Mouse (Mus musculus) gastrocnemius, adult 18-20 months (tissue): ENCODE measurements at regions not wholly inside any gene's neighbourhood (a gene's known extent, or its start where the extent isn't known, plus 50 kb on each side); places are given as distances from the start of the nearest gene placed in this dataset.
"Not testable (repeated sequence)": the region's sequence is repeated elsewhere in the genome, so short reads cannot be mapped to it uniquely, and the experiment has no call there.

Experiments
- DNase-seq: peaks from one replicate; pipeline ENCODE4 v3.0.0; 2021; ENCODE audit warnings: low spot score

DNA sequence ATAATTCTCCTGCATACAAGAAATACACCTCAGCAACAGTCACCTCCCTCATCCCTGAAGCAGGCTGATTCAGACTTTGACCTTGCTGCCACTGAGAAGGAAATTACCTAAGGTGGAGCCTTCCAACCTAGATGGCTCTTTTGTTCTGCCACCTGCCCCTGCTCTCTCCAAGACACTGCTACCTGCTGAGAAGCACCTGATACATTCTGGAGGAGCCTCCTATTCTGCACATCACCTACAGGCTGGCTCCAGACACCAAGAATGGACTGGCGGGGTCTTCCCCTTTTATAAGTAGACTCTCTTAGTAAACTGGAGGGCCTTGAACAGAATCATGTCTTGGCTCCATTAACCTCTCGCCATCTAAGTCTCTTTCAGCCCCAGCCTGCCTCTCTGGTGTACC is 1149.5 kb upstream of the 2610301B20Rik start:
- DNase-seq, result not testable (repeated sequence)

DNA sequence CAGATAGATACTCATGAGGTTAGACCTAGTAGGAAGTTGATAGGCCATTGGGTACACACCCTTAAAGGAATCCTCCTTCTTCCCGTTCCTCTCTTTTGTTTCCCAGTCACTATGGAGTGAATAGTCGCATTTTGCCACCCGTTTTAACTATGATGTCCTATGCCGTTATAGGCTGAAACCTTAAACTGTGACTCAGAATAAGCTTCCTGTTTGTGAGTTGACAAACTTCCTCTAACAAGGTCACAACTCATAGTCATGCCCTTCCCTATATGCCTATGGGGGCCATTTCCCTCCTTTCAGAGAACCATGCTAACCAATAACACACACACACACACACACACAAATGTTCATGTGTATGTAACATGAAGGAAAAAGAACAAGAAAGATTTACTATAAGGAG is 1136.6 kb upstream of the 2610301B20Rik start:
- no peak for DNase-seq

DNA sequence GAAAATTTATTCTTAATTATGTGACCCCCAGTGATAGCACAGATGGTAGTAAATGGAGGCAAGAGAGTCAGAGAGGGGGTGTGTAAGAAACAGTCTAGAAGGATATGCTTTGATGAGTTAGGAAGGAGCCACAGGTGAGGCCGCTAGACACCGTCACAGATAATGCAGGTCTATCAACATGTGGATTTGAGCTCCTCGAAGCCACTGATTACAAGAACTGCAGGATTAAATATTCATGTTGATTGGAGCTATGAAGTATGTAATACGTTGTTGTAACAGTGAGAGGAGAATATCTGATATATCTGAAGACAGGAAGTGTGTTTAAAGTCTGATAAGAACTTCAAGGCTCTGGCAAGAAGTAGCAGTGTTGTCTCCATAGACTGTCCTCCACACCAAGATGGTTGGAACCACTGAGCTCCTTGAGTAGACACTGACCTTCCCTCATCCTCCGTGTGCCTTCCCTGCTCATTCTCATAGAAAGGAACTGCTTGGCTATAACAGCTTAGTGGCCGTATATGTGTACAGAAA is 1126.8 kb upstream of the 2610301B20Rik start:
- no peak for DNase-seq

DNA sequence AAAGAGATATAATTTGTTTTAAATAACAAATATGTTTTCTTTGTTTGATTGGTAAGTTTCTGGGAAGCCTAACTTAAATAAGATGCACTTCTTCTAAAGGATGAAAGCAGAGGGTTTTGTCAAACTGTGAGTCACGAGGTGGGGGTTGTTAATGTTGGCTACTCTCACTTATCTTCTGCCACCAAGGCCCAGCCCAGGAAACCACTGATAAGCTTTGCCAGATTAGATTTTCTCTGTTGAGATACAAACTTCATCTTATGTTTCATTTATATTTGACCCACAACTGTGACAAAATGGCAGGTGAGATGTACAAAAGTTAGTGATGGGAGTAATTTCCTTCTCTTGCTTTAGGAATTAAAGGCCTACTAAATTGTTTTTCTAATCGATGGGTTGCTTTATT is 1126.2 kb upstream of the 2610301B20Rik start:
- DNase-seq, result no peak

DNA sequence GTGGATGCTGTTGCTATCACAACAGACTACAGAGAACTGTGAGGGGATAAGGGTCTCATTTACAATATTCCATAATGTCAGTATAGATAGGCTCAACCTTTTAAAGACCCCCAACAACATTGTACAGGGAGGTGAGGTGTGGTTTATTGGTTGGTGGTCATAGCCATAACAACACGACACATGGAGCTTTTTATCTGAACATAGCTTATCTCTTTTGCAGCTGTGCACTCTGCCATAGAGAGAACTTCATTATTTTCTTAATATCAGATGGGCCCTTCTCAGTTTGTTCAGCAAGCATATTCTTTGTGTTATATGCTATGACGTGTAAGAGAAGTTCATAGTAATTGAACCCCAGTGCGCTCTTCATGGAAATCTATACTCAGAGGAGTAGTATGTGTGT is 1124.4 kb upstream of the 2610301B20Rik start:
- no peak for DNase-seq

DNA sequence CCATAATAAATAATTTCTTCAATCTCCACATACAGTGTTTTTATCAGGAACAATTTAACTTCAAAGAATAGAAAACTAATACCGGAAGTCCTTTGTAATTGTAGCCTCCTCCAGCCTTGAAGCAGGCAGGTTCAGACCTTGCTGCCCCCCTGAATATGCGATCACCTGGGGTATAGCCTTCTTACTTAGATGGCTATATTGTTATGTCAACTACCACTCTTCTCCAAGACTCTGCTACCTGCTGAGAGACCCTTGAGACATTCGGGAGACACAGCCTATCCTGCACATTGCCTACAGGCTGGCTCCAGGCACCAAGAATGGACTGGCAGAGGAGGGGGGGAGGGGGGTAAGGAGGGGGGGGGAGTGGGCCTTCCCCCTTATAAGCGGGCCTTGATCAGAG is 1123.9 kb upstream of the 2610301B20Rik start:
- no peak for DNase-seq

DNA sequence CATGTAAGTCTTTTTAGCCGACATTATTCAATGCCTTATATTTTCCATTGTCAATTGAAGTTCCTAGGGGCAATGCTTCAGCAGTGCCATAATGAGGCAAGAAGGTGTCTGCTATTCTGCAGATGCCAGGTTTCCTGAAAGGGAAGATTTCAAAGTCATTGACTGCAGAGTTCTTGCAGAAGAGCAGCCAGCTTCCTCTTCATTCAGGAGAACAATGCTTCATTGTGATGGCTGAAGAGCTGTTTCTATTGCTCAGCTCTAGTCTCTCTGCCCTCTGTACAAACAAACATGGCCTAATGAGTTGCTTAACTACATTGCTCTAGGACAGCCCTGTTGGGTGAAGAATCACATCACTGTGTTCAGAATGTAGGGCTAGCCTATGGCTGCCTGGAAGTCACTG is 1111.0 kb upstream of the 2610301B20Rik start:
- DNase-seq, result no peak

DNA sequence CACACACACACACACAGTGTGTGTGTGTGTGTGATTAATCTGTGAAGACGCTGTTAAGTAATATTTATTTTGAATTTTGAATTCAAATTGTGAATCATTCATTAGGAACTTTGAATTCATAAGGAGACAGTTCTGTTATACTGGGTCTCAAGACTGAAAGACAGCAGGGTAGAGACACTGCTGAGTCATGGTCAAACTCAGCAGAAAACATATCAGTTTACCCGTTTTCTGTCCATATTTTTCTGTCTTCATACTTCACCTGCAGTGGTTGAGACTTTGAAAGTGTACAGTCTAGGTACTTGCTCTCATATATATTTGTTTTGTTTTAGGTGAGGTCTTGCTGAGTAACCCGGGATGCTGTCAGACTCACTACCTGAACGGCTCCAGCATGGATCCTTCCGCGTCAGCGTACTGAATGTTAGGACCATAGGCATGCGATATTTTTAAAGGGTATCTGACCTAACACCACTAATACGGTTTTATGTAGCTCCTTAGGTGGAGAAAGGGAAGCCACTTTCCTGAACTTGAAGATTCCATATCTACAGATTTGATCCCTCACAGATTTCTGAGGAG is 1104.6 kb upstream of the 2610301B20Rik start:
- DNase-seq, result no peak

DNA sequence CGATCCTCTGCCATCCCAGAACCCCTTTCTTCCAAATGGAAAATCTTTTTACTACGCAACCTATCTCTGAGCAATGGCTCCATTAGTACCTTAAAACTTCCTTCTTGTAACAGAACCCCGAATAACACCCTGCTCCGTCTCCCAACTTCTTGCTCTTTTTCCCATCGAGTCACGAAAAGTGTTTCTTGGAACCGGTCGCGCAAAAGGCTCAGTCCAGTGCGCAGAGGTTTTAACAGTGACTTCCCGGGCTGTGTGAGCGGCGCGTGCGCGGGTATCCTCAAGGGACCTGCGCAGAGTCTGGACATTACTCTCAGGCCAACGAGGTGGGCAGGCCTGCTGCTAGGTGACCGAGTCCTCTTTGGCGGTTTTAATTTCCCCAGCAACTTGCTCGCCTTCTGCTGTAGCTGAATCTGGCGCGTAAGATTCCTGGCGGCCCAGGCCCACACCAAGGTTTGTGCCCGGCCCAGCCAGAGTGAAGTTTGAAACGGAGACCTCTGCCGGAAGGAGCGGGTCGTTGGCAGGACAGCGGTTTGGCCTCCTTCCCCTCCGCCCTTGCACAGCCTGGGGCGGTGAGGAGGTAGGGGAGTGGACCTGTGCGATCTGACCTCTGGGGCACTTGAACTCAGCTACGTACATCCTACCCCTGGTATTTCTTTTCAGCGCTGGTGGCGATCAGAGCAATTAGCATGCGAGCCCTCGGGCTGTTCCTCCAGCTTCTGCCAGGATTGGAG is 1103.8 kb upstream of the 2610301B20Rik start:
- peak; percentile 50 for DNase-seq

DNA sequence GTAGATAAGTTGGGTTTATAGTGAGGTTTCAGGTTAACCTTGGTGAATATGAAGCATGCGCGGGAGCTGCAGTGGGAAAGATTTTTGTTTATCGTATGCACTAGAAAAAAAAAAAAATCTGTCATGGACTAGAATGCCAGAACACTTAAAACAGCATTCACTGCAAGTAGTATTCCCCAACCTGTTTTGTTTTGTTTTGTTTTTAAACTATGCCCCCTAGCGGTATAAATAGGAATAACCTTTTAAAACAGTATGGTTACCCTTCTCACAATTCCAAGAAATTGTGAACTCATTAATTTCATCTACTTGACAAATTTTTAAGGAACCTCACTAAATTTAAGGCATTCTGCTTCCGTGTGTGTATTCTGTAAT is 1103.2 kb upstream of the 2610301B20Rik start:
- peak; percentile 9 for DNase-seq

DNA sequence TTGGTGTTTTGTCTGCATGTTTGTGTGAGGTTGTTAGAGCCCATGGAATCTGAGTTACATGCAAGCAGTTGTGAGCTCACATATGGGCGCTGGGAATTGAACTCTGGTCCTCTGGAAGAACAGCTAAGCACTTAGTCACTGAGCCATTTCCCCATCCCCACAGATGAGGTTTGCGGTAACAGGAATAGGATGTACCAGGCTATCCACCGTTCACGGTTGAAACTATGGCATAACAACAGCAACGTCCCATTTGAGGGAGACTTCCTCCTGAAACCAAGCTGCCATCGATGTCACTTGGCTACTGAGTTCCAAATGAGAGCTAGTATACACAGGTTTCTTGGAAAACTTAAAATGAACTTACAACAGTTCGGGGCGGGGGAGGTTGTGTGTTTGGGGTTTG is 1095.9 kb upstream of the 2610301B20Rik start:
- no peak for DNase-seq

DNA sequence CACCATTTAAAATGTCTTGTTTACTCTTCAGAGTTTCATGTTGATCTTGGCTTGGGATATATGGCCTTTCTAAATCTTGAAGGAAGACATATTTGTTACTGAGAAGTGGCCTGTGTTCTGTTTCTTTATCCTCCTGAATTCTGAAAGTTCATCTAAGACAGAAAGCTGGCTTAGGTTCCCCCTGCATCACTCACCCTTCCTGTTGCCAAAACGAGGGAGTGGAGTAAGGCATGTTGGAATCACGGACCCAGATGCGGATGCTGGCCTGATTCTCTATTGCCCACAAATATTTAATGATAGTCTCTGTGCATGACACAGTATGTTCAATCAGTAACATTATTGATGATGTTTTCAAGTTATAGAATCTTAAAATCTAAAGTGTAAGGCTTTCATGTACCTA is 1094.7 kb upstream of the 2610301B20Rik start:
- no peak for DNase-seq

DNA sequence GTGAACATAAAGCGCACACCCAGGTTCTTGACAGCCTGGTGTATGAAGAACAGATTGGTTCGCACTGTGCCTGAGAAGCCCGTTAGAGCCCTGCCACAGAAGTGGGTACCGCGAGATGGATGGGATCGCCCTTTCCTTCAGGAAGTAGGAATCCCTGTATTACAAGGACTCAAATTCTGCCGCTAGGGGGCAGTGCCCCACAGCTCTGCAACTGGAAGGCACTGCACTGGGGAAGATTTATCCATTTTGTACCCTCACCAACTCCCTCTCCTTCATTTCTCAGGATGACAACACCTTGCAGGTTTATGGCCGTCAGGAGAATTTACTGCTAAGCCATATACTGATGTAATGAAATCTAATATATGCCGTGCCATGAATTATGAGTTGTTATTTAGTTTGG is 1094.1 kb upstream of the 2610301B20Rik start:
- DNase-seq, result peak; percentile 60

DNA sequence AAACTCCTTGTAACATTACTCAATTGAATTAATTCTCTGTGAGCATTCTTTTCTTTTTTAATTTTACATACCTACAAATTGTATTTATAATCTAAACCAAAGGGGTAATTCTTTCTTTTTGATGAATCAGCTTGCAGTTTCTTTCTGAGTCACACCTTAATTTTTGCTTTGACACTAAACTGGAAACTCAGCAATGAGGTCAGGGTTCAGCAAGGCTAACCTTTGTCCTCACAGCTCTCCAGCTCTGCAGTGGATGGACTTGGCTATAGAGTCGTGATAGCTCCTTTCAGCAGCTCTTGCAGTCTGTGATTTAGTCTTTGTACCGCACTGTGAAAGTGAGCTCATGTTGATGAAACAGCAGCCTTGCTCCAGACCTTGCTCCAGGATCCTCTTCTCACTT is 1093.0 kb upstream of the 2610301B20Rik start:
- DNase-seq, result no peak

DNA sequence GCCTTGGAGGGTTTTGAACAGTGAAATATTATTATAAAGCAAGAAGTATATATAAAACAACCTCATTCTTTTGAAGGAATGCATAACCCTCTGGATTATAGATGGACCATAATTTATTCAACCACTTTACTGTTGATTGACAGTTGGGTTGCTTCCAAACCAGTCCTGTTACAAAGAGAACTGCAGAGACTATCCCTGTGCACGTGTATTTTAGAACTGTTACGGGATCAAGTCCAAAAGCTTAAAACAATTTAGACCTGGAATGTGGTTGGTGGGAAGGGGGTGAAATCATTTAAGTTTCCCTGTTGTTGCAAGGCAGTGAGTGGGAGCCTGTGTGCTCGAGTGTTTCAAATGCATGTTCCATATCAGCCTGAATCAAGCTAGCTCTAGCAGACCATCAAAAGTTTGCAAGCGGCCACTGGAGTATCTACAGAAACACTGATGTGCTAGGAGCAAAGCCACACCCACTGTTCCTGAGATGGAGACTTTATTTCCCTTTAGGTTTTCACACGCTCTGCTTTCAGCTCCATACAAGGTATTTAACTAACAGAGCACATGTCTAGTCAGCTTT is 1086.4 kb upstream of the 2610301B20Rik start:
- no peak for DNase-seq

DNA sequence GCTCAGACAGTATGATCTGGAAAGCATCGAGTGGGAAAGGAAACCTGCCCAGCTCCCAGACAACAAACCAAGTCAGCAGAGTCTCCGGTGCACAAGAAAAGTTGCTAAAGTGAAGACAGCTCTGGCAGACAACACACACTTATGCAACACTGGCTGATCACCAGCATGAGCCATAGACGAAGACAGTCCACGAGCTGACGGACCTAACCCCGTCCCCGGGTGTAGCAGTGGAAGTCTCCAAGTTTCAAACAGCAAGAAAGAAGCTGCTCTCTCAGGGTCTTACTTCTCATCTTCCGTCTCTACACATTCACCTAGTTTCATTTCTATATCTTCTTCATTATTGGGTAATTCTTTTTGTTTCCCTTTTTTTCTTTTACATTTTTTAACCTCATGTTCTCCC is 1083.8 kb upstream of the 2610301B20Rik start:
- DNase-seq, result peak; percentile 38
